Mouse (Mus musculus): Measurements from ENCODE around the gene Cap1.
A peak's percentile ranks its signal among the peaks of the same experiment; 100 is the strongest.

The Cap1 gene

DNA sequence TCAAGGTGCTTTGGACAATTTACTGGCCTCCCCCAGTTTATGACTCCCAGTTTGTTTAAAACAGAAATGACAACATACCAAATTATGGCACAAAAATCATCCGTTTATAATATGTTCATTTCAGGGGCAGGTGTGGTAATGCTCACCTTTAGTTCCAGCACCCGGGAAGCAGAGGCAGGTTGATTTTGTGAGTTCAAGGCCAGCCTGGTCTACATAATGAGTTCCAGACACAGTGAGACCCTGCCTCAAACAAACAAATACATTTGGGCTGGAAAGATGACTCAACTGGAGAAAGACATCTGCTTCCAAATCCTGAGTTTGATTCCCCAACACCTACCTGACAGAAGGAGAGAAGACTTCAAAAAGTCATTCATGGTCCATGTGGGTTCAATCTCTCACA, 1.5 kb upstream of the Cap1 start:
- no peak for DNase-seq (ENCODE audit: low spot score in 2 of 2)

DNA sequence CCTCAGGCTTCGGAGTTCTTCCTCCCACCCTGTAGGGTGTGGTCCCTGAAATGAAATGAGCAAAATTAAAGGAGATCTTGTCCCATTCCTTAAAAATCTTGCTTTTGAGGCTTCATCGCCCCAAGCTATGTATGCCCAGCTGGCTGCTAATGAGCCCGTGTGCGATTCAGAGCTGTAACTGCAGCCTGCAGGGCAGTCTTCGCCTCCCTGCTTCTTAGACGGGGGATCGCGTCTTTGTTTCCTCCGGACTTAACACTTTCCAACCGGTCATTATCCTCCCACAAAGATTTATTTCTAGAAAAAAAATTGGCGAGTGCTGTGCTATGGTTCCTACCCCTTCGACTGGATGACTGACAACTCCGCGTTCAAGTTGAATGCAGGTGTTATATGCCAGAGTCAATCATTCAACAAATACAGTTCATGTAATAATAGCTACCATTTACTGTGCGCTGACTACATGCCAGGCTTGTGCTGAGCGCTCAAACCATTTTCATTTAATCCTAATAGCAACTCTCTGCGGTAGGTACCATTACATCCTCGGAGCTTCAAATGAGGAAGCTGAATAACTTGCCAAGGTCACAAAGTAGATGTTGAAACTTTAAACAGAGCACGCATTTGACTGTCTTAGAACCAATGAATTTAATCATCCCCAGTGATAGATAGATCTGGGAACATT, 861 bp upstream of the Cap1 start:
- peak; percentile 46 to 60 for DNase-seq (ENCODE audit: low spot score in 2 of 2)

DNA sequence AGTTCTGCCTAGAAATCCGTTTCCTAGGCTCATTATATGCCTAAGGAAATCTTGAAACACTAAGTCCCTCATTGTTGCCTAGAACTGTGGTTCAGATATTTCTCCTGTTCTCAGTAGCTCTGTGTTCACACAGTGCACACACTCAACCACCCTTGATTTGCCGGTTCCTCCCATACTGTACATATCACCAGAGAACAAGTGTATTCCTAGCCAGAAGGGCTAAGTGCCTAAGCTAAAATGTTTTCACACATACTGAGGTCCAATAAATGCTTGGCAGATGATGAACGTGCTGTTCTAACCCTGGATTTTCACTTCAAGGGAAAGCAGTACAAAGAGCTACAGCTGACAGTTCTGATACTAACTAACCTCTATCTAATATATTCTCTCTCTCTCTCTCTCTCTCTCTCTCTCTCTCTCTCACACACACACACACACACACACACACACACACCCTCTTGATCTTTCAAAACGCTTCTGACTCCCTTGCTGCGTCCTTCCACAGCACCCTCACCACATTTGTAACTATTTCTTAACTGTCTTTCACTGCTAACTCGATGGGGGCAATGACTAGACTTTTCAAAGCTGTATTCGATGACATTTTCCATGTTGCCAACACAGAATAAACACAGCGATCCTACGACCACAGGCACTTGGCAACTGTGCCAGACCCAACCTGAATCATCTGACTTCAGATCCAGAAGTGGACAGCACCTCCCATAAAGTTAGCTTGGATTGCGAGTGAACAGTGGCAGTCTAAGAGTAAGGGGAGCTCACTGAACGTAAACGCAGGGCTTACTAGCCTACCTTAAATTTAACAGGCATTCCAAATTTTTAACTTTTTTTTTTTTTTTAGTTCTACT, 1.1 kb downstream of the Cap1 start:
- no peak for DNase-seq (ENCODE audit: low spot score in 2 of 2)

DNA sequence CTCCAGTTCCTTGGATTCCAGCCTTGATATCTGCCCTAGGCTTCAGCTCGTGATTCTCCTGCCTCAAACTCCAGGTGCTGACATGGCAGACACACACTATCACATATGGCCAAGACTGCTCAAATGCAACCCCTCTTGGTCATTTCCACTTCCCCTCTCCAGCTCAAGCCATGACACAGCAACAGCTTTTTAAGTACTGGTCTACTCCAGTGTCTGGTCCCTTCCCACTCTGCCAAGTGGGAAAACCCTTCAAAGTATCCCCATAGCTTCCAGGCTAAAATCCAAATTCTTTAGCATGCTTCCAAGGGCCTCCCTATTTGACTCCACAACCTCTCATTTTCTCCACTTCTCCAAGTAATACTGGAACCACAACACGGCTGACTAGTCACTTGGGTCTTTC, 1.8 kb downstream of the Cap1 start:
- DNase-seq (ENCODE audit: low spot score in 2 of 2), result no peak

DNA sequence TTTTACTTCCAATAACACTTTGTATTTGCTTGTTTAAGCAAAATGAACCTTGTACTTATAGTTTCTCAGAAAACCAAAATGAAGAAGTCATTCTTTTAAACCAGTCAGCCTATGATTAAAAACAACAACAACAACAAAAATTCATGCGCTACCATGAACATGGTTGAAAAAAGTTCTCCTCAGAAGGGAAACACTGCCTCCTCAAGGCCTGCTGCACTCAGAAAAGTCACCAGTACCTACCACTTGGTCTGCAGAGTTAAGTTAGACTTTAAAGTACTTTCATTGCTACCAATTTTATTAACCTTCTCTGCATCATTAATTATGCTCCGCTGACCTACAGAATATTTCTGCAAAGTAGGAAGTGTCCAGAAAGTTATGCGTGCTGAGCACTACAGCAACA, 2.6 kb downstream of the Cap1 start:
- no peak for DNase-seq (ENCODE audit: low spot score in 2 of 2)

DNA sequence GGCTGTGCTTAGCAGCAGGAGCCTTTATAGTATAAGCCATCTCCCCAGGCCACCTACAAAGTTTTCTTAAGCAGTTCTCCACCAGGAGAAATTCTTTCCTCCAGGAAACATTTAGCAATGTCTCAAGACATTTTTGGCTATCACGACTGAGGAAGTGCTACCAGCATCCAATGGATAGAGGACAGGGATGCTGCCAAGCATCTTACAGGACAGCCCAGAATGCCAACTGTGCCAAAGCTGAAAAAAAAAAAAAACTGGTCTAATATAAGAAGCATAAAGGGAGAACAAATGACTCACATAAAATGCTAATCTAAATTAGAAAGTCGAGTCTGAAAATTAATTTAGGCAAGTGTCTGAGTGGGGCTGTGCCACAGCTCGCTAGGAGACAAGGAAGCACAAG, 3.3 kb downstream of the Cap1 start:
- DNase-seq (ENCODE audit: low spot score in 2 of 2), result no peak

DNA sequence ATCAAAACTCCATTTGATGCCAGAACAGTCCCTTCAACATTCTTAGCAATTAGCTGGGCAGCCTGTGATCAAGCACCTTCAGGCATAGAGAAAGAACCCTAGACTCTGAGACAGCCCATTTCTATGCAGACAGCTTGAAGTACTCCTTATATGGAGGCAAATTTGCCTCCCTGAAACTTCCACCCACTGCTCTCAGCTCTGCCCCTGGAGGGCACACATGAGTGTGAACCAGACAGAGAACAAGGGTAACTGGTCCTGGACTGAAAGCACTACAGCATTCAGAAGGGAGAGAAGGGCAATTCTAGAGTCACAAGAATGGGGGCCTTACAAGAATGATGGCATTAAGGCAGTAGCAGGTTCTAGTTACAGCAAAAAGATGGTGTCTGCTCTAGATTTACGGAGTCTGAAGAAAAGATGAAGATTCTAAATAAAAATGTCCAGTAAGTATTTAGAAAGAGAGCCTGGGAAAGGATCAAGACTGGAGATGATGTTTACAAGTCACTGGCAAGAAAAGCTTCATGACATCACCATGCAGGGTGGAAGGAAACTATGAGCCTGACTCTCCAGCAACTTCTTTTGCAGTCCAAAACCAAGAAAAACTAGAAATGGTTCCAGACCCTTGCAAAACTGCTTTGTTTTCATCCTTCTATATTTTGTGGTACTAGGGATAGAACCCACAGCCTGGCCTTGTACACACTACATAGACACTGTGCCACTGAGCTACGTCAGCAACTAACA, 7.4 kb downstream of the Cap1 start:
- no peak for DNase-seq (ENCODE audit: low spot score in 2 of 2)

DNA sequence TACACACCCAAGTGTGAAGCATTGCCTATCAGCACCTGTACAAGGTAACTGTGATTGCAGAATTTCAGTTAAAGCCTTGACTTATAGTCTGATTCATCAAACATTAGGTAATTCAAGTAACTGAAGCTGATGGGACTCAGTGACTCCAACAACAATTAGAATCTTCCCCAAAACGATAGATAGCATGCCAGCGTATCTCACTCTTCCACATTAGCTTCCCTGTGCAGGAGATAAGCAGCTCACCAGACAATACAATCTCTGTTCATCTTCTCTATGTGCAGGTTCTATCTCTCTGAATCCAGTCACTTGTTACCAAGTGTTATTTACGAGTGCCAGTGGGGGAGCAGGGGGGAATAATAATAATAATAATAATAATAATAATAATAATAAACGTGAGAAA, 12.3 kb downstream of the Cap1 start:
- DNase-seq (ENCODE audit: low spot score in 2 of 2), result no peak

DNA sequence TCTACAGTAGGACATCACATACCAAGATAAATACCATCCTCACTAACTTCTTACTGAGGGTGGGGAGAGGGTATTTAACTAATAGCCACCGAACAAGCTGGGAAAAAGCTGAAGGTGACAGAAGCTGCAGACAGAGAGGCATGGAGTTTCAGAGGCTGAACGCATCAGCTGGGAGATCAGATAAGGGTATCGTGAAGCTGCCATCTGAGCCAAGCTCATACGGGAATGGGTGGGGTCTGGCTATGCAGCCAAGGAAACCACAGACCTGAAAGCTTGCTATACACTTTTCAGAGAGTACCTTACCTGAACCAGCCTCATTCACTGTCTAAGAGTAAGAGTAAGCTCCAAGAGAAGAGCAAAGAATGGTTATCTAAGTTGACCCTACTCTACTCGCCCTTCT, 12.9 kb downstream of the Cap1 start:
- DNase-seq (ENCODE audit: low spot score in 2 of 2), result no peak

DNA sequence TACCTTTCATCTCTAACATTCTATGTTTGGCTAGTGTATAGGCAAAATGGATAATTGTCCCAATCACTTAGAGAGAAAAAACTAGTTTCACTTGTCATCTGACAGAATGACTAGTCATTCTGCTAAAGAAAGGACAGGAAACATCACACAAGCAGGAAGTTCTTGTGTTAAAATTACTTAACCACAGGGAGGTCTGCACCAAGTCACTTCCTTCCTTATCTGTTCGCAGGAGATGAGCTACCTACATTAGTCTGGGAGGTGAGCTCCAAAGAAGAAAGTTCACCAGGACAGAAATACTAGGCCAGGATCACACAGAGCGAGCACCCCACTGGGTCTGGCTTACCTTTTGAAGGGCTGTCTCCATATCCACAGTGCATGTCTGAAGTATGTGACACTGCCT, 13.9 kb downstream of the Cap1 start:
- no peak for DNase-seq (ENCODE audit: low spot score in 2 of 2)

DNA sequence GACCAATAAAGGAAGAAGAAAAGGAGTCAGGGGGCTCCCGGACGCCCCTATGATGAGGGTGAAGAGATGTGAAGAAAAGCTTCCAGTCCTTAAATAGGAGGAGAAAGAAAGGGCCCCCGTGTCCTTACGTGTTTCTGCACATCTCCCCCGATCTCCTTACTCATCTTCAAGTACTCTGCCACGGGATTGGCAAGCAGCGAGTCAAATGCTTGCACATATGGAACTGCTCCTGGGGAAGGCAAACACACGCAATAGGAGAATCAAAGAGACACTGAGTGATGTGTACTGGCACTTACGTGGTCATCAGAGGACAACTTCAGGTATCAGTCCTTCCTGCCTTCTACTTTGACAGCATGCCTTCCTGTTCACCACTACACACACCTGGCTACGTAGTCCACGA, 14.6 kb downstream of the Cap1 start:
- no peak for DNase-seq (ENCODE audit: low spot score in 2 of 2)

DNA sequence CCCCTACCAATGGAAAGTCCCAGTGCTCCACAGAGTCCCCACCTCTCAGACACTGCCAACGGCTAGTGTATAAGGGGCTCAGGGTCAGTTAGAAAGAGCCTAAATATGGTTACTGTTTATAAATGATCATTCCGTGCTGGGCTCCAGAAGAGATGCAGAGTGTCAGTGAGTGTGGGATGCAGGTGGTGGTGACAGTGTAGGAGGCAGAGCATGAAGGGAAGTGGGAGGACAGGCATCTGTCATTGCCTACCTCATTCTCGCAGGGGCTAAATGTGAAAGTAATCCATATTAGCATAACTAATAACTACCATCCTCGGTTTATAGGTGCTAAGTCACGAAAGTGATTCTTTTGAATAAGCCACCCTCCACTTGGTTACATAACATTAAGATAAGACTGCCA, 15.1 kb downstream of the Cap1 start:
- no peak for DNase-seq (ENCODE audit: low spot score in 2 of 2)

DNA sequence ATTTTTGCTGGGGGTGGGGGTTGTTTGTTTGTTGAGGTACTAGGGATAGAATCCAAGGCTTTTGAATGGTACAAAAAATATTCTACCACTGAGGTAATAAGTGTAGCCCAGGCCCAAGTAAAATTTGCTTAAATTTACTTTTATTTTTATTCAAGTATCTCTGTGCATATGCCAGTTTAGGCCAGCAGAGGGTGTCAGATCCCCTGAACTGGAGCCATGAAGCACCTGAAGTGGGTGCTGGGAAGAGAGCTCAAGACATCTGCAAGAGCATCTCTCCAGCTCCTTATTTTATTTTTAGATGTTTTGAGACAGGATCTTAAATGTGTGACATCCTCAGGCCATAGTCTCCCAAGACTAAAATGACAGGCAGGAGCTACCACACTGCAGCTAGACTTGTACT, 15.8 kb downstream of the Cap1 start:
- DNase-seq (ENCODE audit: low spot score in 2 of 2), result no peak

DNA sequence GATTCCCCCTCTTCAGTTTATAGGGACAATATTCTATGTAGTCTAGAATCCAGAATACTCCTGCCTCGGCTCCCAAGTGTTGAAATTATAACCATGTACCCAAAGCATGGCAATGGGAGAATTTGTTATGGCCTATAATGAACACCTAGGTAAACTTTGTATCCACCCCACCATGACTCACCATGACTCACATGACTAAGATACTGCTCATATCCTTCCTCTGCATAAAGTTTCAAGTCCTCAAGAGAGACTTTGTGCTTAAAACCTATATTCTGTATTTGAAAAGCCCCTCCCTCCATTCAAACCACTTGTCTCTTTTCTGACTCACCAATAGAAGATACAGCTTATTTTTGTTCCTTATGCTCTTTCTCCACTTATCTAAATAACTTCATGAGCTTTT, 17.8 kb downstream of the Cap1 start:
- no peak for DNase-seq (ENCODE audit: low spot score in 2 of 2)

DNA sequence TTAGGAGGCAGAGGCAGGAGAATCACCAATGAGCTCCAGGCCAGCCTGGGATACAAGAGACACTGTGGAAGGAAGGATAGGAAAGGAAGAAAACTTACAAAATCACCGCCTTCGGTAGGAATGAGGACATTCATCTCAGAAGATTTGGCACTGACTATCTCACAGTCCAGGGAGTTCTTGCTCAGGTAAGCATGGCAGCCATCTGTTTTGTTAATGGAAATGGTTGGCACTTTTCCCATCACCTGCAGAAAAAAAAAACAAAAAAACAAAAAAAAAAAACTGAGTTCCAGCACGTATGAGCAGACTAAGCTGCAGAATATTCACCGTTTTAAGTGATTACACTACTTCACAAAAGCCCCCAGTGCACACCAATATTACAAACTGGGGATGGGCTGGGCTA, 24.0 kb downstream of the Cap1 start:
- DNase-seq (ENCODE audit: low spot score in 2 of 2), result no peak

DNA sequence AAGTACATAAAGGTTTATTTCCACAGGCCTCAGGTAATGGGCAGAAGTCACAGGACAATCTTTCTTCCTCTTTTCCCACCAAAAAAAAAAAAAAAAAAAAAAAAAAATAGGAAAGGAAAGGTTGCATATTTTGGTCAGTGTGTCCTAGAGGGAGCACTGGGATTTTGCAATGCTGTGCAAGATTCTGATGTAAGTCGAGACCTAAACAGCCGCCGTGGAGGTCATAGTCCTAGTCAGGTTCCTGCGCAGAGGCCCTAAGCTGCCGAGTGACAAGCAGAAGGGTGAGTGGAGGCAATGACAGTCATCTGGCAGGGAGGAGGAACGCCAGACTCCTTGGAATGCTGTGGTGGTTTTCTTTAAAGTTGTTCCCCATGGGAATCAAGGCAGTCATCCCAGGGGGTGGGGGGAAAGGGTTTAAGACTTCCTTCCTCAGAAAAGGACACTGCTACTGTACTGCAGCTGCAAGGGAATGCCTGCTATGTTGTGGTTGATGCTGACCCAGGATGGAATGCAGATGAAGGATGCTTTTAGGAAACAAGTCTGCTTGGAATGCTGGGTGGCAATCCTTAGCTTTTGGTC, 26.7 kb downstream of the Cap1 start:
- DNase-seq (ENCODE audit: low spot score in 2 of 2), result no peak

DNA sequence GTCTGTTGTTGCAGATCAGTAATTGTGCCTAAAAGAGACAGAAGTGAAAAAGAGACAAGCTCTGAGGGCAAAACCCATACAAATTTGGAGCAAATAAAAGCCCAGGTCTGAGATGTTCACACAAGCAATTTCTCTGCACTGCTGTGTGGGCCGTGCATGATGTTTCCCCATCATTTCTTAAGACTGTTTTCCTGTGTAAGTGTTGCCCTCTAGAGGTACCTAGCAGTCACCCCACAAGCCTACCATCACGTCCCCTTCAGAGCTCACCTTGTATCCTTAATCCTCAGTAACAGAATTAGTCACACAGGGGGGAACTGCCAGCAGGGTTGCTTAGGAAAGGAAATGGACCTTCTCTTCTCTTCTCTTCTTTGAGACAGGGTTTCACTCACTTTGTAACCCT, 27.9 kb downstream of the Cap1 start:
- DNase-seq (ENCODE audit: low spot score in 2 of 2), result no peak

DNA sequence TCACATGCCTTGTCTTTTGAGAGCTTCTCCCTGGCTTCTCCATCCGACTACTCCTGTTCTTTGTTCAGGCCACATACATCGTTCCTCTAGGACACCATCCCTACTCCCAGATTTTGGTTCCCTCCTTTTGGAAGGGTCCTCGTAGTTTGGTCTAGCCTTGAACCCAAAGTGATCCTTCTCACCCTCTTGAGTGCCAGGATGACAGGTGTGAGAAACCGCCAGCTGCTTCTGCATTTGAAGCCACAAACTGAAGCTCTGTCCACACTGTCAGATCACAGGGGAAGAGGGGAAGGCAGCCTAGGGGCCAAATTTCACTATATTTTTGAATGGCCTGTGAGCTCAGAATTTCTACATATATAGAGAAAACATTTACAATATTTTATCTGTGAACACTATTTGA, 31.1 kb downstream of the Cap1 start:
- no peak for DNase-seq (ENCODE audit: low spot score in 2 of 2)

DNA sequence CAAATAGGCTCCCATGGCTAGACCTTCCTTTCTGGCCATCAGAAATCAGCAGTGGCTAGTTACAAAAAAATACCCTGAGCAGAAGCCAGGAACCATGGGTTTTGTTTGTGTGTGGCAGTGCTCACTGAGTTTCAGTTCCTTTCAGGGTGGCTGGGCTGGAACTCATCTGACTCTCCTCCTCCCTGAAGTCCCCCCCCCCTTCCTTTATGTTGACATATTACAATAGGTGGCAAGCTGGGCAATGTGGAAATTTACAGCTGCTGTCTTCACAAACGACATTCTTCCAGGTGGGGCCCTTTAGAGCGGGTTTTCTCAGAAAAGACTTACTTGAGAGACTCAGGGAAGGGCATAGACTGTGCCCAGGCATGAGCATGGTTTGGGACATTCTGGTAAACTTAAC, 32.2 kb downstream of the Cap1 start:
- no peak for DNase-seq (ENCODE audit: low spot score in 2 of 2)

DNA sequence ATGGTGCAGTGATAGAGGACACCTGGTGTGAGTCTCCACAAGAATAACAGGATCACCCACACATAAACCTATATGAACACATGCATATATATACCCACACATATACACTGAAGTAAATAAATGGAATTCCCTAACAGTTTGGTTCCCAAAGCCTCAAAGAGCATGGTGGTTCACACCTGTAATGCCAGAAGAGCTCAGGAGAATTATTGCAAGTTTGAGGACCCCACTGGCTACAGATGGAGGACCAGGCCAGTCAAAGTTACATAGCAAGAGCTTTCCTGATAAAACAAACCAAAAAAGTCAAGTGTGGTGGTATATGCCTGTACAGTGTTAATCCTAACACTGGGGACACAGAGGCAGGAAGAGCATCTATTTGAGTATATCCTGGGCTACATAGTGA, 34.3 kb downstream of the Cap1 start:
- no peak for DNase-seq (ENCODE audit: low spot score in 2 of 2)

DNA sequence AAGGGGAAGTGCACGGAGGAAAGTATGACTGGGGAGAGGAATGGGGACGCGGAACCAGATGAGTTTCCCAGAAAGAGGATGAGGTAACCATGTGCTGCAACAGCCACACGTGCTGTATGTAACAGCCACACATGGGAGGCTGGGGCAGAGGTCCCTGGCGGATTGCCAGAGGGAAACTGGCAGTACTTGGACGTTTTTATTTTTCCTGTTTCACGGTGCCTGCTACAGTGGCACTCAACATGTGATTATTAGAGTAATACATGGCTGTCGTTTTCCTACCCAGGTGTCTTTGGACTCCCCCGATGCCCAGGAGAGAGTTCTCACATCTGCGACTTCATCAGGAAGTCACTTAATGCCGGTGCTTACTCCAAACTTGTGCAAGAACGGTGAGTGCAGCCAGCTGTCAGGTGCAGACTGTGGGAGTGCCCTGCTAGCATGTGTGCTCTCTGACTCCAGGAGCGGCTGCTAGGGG, 37.7 kb downstream of the Cap1 start:
- DNase-seq (ENCODE audit: low spot score in 2 of 2), result no peak

DNA sequence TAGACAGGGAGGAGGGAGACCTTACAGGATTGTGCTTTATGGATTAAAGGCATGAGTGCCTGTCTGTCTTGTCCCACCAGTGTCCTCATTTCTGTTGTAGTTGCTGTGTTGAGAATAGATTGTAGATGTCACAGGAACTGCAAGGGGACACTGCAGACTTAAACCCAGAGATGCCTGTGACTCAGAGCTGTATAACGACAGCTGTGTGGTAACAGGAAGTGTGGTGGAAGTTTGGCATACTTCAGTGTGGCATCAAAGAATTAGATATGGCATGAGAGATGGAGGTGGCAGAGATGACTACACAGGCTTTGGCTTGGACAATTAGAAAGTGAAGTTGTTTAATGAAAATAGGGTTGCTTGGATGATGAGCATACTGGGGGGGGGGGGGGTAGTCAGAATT, 47.4 kb downstream of the Cap1 start:
- DNase-seq (ENCODE audit: low spot score in 2 of 2), result no peak
